Mouse (Mus musculus): ENCODE results near the gene Gm29564. TPM values are rescaled to one million over a fixed set of nuclear protein-coding genes. Genes with fewer than 3 reads are reported as not detected.

Gm29564 gene
- polyA plus RNA-seq (2015; fragmentation: Nextera tagmentation; extraction: Ambion mirVana), result not detected in 2 replicates

DNA sequence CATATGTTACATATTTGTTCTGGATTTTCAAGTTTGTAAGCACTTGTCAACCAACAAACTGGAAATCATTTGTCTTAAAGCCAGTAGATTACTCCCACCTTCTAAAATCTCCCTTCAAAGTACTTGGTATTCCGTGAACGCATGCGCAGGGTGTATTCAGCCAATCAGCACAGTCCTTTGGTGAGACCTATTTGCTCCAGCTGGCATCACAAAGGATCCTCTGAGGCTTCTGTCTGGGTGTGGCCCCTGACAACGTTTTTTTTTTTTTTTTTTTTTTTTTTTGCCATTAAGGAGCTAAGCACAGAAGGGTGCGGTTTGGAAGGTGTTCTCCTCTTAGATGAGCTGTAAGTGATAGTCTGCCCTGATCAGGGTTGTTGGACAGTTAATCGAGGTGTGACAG lies at the start of gene Gm29564:
Gm29564 (plus strand) TSS at position 301 of the 400 bp plus-strand sequence.

Other genes with a start within 250 kb of the Gm29564 start
- not detected in 2 replicates for gene Gm20867, start 249.8 kb upstream of the Gm29564 start, polyA plus RNA-seq (2015; fragmentation: Nextera tagmentation; extraction: Ambion mirVana)

All from neural tube, postnatal 0 days (tissue).